Mouse (Mus musculus) ES-Bruce4 (cell line): Measurements from ENCODE around the gene Eif4g3. TPM values are rescaled to one million over a fixed set of nuclear protein-coding genes. Genes with fewer than 3 reads are reported as not detected.

Experiments
- H3K27ac ChIP-seq: 2 replicates; pipeline ENCODE4 v1.5.1; 2012; ENCODE audit warnings: low read length, inconsistent platforms; ENCODE audit not compliant: insufficient read depth
- H3K27me3 ChIP-seq: 2 replicates; pipeline ENCODE4 v1.6.1; 2012; ENCODE audit warnings: mild to moderate bottlenecking, low read length, inconsistent platforms; ENCODE audit not compliant: control insufficient read depth, poor library complexity, insufficient read depth, severe bottlenecking
- H3K36me3 ChIP-seq: 2 replicates; pipeline ENCODE4 v1.6.1; 2012; ENCODE audit warnings: inconsistent platforms, mild to moderate bottlenecking, low read length, moderate library complexity; ENCODE audit not compliant: control insufficient read depth, poor library complexity, insufficient read depth, severe bottlenecking
- H3K4me1 ChIP-seq: one replicate; pipeline ENCODE4 v1.8.1; 2011; ENCODE audit warnings: low read length; ENCODE audit not compliant: control insufficient read depth, insufficient read depth
- H3K4me3 ChIP-seq: 2 replicates; pipeline ENCODE4 v1.5.1; 2011; ENCODE audit warnings: low read depth, mild to moderate bottlenecking, low read length
- H3K9ac ChIP-seq: 2 replicates; pipeline ENCODE4 v1.6.1; 2012; ENCODE audit warnings: low read depth, mild to moderate bottlenecking, inconsistent platforms; ENCODE audit not compliant: poor library complexity, severe bottlenecking
- H3K9me3 ChIP-seq: replicated peaks from 2 replicates; pipeline ENCODE4 v1.6.1; 2012; ENCODE audit warnings: mild to moderate bottlenecking, low read length, inconsistent platforms; ENCODE audit not compliant: control insufficient read depth, poor library complexity, insufficient read depth, severe bottlenecking
- CTCF ChIP-seq: IDR thresholded peaks from one replicate; pipeline ENCODE4 v1.8.1; 2011; ENCODE audit warnings: low read depth, low read length
- EP300 ChIP-seq: IDR thresholded peaks from 2 replicates; pipeline ENCODE4 v1.6.1; 2011; ENCODE audit warnings: low read depth, low read length; ENCODE audit not compliant: insufficient read depth
- POLR2A ChIP-seq: IDR thresholded peaks from one replicate; pipeline ENCODE4 v1.8.1; 2011; ENCODE audit warnings: low read length; ENCODE audit not compliant: insufficient read depth
- polyA plus RNA-seq: library from polyadenylated mRNA; stranded (reverse); fragments of >200 nt; gene quantifications from 2 replicates; pipeline ENCODE4 v1.2.4, GENCODE M21; 2011; ENCODE audit warnings: low read depth; ENCODE audit not compliant: missing spikeins, insufficient read depth, insufficient read length

Gene Eif4g3
- polyA plus RNA-seq, 1 experiment: 71.7 TPM

DNA sequence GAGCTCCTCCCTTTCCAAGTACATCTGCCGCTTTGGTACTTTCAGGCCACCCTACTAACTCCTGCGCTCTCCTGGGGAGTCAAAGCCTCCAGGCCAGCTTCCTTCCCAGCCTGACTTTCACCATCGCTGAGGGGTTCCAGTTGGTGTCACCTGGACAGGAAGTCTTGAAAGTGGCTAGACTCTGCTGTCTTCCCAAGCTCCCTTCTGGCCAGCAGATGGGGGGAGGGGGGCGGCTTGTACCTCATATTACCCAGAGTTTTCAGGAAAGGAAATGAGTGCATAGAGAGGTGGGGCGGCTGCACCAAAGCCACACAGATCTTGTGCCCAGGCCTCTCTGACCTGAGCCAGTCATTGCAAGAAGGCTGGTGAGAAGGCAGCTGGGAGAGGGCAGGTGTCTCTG lies 259.4 kb downstream of the Eif4g3 start:
- Histone ChIP-seq H3K9me3 (no peaks in the 10 kb centered on the region), H3K27me3 (no peaks in the 10 kb centered on the region), H3K4me3 (no peak overlapping the region), H3K4me1 (peaks cover 6% of the 10 kb centered on the region), H3K9ac (no peak overlapping the region), H3K36me3 (no peaks in the 10 kb centered on the region), H3K27ac (no peak overlapping the region)
- TF ChIP-seq EP300 (no peak), POLR2A (no peak), CTCF (no peak)

DNA sequence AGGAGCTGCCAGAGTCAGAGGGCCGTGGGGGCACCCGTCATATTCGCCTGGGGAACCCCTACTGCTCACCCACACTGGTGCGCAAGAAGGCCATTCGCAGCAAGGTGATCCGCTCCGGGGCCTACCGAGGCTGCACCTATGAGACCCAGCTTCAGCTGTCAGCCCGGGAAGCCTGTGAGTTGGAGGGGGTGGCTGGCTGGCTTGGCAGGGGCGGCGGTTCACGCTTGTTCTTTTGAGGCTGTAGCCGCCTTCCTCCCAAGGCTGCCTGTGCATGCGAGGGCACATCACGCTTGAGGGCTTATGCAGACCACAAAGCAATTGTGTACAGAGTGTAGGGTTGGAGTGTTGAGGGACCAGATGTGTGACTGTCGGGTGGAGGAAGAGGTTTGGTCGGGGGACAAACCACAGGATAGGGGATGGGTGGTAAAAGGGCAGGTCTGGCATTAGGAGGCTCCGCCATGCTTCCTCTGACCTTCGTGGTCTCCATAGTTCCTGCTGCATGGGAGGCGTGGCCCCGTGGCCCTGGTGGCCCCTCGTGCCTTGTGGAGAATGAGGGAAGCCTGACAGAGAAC lies 264.4 kb downstream of the Eif4g3 start:
- Histone ChIP-seq H3K4me3 (no peak overlapping the region), H3K27ac (no peak overlapping the region), H3K4me1 (peaks cover 6% of the 10 kb centered on the region), H3K36me3 (no peaks in the 10 kb centered on the region), H3K9ac (no peak overlapping the region), H3K9me3 (no peaks in the 10 kb centered on the region), H3K27me3 (no peaks in the 10 kb centered on the region; the same call in 1 of the 2 replicates)
- no peak for TF ChIP-seq POLR2A
- TF ChIP-seq CTCF: no peak
- no peak for TF ChIP-seq EP300

Other genes with a start within 250 kb of the Eif4g3 start
- 133 and 158 TPM in 2 replicates for gene Alpl, start 196.6 kb upstream of the Eif4g3 start, polyA plus RNA-seq
- gene Ece1, start 130.8 kb upstream of the Eif4g3 start, polyA plus RNA-seq: 28.3 and 35.5 TPM in 2 replicates
- gene Hp1bp3, start 223.3 kb downstream of the Eif4g3 start, polyA plus RNA-seq: 53.6 and 59.9 TPM in 2 replicates